Mouse (Mus musculus) ZHBTc4 (cell line): Measurements from ENCODE around the gene Grik1.

Experiments used
- DNase-seq: peaks from one replicate; pipeline ENCODE4 v3.0.0-alpha.2; 2011; ENCODE audit warnings: low read depth, low spot score

The Grik1 gene

GRCm38 (mm10) chr16:88290132-88290772 lies at the start of gene Grik1:
TSS of gene Grik1 (minus strand) at chr16:88290265.
- peak; percentile 31 for DNase-seq

GRCm38 (mm10) chr16:88294209-88294608 lies 4.1 kb upstream of the Grik1 start:
- DNase-seq: no peak

GRCm38 (mm10) chr16:88289421-88290081 lies 514 bp downstream of the Grik1 start:
- DNase-seq: peak; percentile 47

- no peak for DNase-seq
Observed at GRCm38 (mm10) chr16:88258407-88258806, 31.7 kb downstream of the Grik1 start.

- DNase-seq: no peak
Observed at GRCm38 (mm10) chr16:88257072-88257471, 33.0 kb downstream of the Grik1 start.

- DNase-seq: no peak
Observed at GRCm38 (mm10) chr16:88256101-88256500, 34.0 kb downstream of the Grik1 start.

- DNase-seq: no peak
Observed at GRCm38 (mm10) chr16:88252676-88253075, 37.4 kb downstream of the Grik1 start.

GRCm38 (mm10) chr16:88251049-88251448 lies 39.0 kb downstream of the Grik1 start:
- DNase-seq: no peak

- DNase-seq: no peak
Observed at GRCm38 (mm10) chr16:88249825-88250224, 40.2 kb downstream of the Grik1 start.

GRCm38 (mm10) chr16:88247586-88247985 lies 42.5 kb downstream of the Grik1 start:
- DNase-seq: no peak

GRCm38 (mm10) chr16:88244658-88245057 lies 45.4 kb downstream of the Grik1 start:
- no peak for DNase-seq

GRCm38 (mm10) chr16:88225616-88226015 lies 64.4 kb downstream of the Grik1 start:
- peak; percentile 32 for DNase-seq

GRCm38 (mm10) chr16:88221932-88222331 lies 68.1 kb downstream of the Grik1 start:
- no peak for DNase-seq

GRCm38 (mm10) chr16:88212531-88212930 lies 77.5 kb downstream of the Grik1 start:
- DNase-seq: no peak

- DNase-seq: peak; percentile 9
Observed at GRCm38 (mm10) chr16:88211852-88212251, 78.2 kb downstream of the Grik1 start.

GRCm38 (mm10) chr16:88204400-88204799 lies 85.7 kb downstream of the Grik1 start:
- peak; percentile 64 for DNase-seq

GRCm38 (mm10) chr16:88203985-88204384 lies 86.1 kb downstream of the Grik1 start:
- DNase-seq: no peak

GRCm38 (mm10) chr16:88187433-88188037 lies 102.5 kb downstream of the Grik1 start:
- no peak for DNase-seq

- DNase-seq: no peak
Observed at GRCm38 (mm10) chr16:88178813-88179212, 111.3 kb downstream of the Grik1 start.

- DNase-seq: no peak
Observed at GRCm38 (mm10) chr16:88177364-88177763, 112.7 kb downstream of the Grik1 start.

- no peak for DNase-seq
Observed at GRCm38 (mm10) chr16:88174083-88174721, 115.9 kb downstream of the Grik1 start.

- no peak for DNase-seq
Observed at GRCm38 (mm10) chr16:88166547-88166946, 123.5 kb downstream of the Grik1 start.
